Mouse (Mus musculus) forebrain, embryonic 10.5 days (tissue): Measurements from ENCODE around the gene Nfe2l2. TPM values are rescaled to one million over a fixed set of nuclear protein-coding genes. Genes with fewer than 3 reads are reported as not detected.

Experiments used
- DNase-seq: peaks from one replicate; pipeline ENCODE4 v3.0.0-alpha.2; 2017; ENCODE audit warnings: low spot score; ENCODE audit errors: extremely low spot score
- H3K27ac ChIP-seq: fragments of 300-500 bp; sonication (generic); 2 replicates; pipeline ENCODE4 v1.5.1; 2016; ENCODE audit warnings: mild to moderate bottlenecking
- H3K27me3 ChIP-seq: fragments of 300-500 bp; sonication (generic); 2 replicates; pipeline ENCODE4 v1.6.1; 2016; ENCODE audit warnings: mild to moderate bottlenecking; ENCODE audit not compliant: poor library complexity, severe bottlenecking
- H3K36me3 ChIP-seq: fragments of 300-500 bp; sonication (generic); replicated peaks from 2 replicates; pipeline ENCODE4 v1.6.1; 2016; ENCODE audit warnings: mild to moderate bottlenecking, moderate library complexity
- H3K4me1 ChIP-seq: fragments of 300-500 bp; sonication (generic); 2 replicates; pipeline ENCODE4 v1.6.1; 2016
- H3K4me3 ChIP-seq: fragments of 300-500 bp; sonication (generic); 2 replicates; pipeline ENCODE4 v1.5.1; 2016; ENCODE audit warnings: mild to moderate bottlenecking, moderate library complexity
- H3K9me3 ChIP-seq: fragments of 300-500 bp; sonication (generic); 2 replicates; pipeline ENCODE4 v1.6.1; 2016; ENCODE audit warnings: mild to moderate bottlenecking, moderate library complexity
- WGBS: fragments of 180-500 bp; shearing (Covaris S2); methylation state at CpG from one replicate; pipeline ENCODE4 v1.1.7; 2016; 5-methylcytosine and 5-hydroxymethylcytosine counted together
- polyA plus RNA-seq: library from polyadenylated mRNA; unstranded; fragments of >200 nt; fragmentation: Nextera tagmentation; extraction: Ambion mirVana; gene quantifications from 2 replicates; pipeline ENCODE4 v1.2.1, GENCODE M21; 2016

Nfe2l2 gene
- polyA plus RNA-seq, 1 experiment from 2014 or later = 23.8 TPM

DNA sequence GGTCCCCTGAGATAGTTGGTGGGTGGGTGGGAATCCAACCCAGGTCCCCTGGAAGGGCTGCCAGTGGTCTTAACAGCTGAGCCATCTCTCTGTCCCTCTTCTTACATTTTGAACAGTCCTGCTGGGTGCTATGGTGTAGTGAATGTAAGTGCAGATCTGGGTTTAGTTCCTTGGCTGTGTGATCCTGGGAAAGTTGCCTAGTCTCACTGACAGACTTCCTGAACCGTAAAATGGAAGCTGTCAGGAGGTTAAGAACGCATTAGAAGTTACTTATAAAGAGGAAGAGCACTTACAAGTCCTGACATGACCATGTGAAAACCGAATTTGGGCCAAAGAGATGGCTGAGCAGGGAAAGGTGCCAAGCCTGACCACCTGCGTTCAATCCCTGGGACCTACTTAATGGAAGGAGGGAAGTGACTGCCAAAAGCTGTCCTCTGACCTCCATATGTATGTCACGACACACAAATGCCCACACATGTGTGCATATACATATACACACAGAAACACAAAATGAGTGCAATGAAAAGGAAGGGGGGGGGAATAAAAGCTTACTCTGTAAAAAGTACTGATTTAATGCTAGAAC, 20.5 kb upstream of the Nfe2l2 start:
- Histone ChIP-seq H3K27me3 (no peaks in the 10 kb centered on the region), H3K4me3 (no peak overlapping the region), H3K36me3 (no peaks in the 10 kb centered on the region), H3K27ac (no peak overlapping the region), H3K9me3 (no peaks in the 10 kb centered on the region), H3K4me1 (no peaks in the 10 kb centered on the region)
- WGBS = 85% methylated on average over 5 of the region's 5 CpGs
- no peak for DNase-seq

GRCm38 (mm10) chr2:75723481-75723880, 19.0 kb upstream of the Nfe2l2 start:
- Histone ChIP-seq H3K27ac (no peak overlapping the region), H3K9me3 (no peaks in the 10 kb centered on the region), H3K4me1 (no peaks in the 10 kb centered on the region), H3K27me3 (no peaks in the 10 kb centered on the region), H3K4me3 (no peak overlapping the region), H3K36me3 (no peaks in the 10 kb centered on the region)
- DNase-seq = no peak
- 94% methylated on average over 8 of the region's 8 CpGs for WGBS

- H3K27ac ChIP-seq = no peak overlapping the region
- H3K9me3 ChIP-seq = no peaks in the 10 kb centered on the region
- no peaks in the 10 kb centered on the region for H3K27me3 ChIP-seq
- WGBS = 90% methylated on average over 5 of the region's 5 CpGs
- H3K36me3 ChIP-seq = no peaks in the 10 kb centered on the region
- DNase-seq = no peak
- H3K4me3 ChIP-seq = no peak overlapping the region
- H3K4me1 ChIP-seq = no peaks in the 10 kb centered on the region
Observed at GRCm38 (mm10) chr2:75722893-75723292, 18.5 kb upstream of the Nfe2l2 start.

- no peak for DNase-seq
- Histone ChIP-seq H3K4me1 (peaks cover 14% of the 10 kb centered on the region), H3K9me3 (no peaks in the 10 kb centered on the region), H3K27ac (no peak overlapping the region), H3K4me3 (no peak overlapping the region), H3K27me3 (no peaks in the 10 kb centered on the region), H3K36me3 (no peaks in the 10 kb centered on the region)
- WGBS = 88% methylated on average over 11 of the region's 11 CpGs
Observed at GRCm38 (mm10) chr2:75720236-75721027, 16.0 kb upstream of the Nfe2l2 start.

GRCm38 (mm10) chr2:75719331-75719869, 15.0 kb upstream of the Nfe2l2 start:
- Histone ChIP-seq H3K4me3 (no peak overlapping the region), H3K27me3 (no peaks in the 10 kb centered on the region), H3K36me3 (no peaks in the 10 kb centered on the region), H3K27ac (no peak overlapping the region), H3K4me1 (peaks cover 19% of the 10 kb centered on the region), H3K9me3 (no peaks in the 10 kb centered on the region)
- 83% methylated on average over 3 of the region's 3 CpGs for WGBS
- no peak for DNase-seq

DNA sequence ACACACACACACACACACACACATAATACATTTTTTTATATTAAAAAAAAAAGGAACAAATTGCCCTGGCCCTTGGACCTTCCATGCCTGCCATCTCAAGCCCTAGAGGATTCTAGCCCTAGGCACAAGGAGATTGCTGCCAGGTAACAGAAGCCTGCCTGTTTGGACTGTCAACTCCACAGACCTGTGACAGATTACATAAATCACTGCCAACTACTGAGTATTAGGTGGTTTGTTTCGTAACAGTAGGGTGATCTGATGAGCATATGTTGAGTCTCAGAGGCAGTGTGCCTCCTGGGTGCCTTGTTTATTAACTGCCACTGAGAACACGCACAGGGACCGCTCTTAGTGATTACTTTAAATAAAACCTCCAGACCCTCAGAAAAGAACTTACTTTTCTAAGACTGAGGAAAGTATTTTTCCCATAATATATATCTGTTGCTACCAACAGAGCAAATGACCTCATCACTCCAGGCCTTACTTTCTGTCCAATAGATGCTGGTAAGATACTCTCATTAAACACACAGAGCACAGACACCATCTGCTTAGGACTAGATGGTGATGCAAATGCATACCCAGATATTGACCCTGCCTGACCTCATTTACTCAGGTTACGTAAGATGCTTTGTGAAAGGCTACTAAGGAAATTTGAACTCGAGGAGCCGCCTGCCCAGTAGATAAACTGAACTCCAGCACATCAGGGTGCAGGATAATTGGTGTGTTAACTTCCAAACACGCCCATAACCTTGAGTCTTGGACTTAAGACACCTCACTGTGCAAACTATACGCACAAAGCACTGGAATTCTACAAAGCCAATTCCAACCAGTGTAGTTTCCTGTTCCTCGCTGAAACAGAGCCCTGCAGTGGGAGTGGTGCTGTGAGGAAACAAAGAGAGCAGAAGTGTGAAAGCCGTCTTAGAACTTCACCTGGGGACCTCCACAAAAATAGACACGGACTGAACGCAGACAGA, 11.9 kb upstream of the Nfe2l2 start:
- peak overlapping the region; percentile 63 for H3K27ac ChIP-seq
- 56% methylated on average over 12 of the region's 12 CpGs for WGBS
- no peaks in the 10 kb centered on the region for H3K36me3 ChIP-seq
- H3K27me3 ChIP-seq = no peaks in the 10 kb centered on the region
- peaks cover 19% of the 10 kb centered on the region for H3K4me1 ChIP-seq
- no peaks in the 10 kb centered on the region for H3K9me3 ChIP-seq
- H3K4me3 ChIP-seq = no peak overlapping the region
- DNase-seq = no peak

DNA sequence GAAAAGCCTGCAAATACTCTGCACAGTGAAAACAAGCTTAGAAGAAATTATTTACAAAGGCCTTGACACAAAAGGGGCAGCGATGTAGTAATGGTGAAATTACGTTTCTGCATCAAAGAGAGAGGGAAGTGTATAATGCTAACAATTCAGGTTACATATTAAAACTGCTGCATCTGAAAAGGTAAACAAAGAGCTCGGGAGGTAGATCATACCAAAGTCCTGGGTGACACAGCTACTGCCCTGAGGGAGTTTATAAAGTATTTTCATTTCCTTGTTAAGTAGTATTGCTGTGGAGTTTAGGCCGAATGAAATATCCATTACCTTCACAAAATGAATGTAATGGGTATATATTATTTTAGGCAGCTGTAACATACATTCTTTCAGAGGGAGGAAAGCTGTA, 10.3 kb upstream of the Nfe2l2 start:
- no peaks in the 10 kb centered on the region for H3K9me3 ChIP-seq
- WGBS = 80% methylated on average over 4 of the region's 4 CpGs

DNA sequence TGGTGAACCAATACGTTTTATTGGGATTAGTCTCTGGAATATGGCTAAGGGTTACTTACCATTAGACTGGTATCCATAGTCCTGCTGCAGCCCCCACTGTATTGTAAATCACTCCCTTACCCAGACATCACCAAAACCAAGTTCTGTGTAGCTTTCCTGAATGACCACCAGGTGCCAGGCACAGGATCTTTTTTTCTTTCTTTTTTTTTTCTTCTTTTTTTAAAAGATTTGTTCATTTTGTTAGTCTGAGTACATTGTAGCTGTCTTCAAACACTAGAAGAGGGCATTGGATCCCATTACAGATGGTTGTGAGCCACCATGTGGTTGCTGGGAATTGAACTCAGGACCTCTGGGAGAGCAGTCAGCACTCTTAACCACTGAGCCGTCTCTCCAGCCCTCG, 8.6 kb upstream of the Nfe2l2 start:
- H3K4me1 ChIP-seq = peaks cover 22% of the 10 kb centered on the region
- no peak for DNase-seq
- WGBS = 85% methylated on average over 3 of the region's 3 CpGs

More for the DNA sequence above, 10.3 kb upstream of the Nfe2l2 start:
- no peaks in the 10 kb centered on the region for H3K27me3 ChIP-seq
- H3K36me3 ChIP-seq = no peaks in the 10 kb centered on the region
- no peak overlapping the region for H3K27ac ChIP-seq
- no peak for DNase-seq
- peaks cover 19% of the 10 kb centered on the region for H3K4me1 ChIP-seq
- no peak overlapping the region for H3K4me3 ChIP-seq

GRCm38 (mm10) chr2:75707420-75707819, 3.0 kb upstream of the Nfe2l2 start:
- H3K4me1 ChIP-seq = peaks cover 53% of the 10 kb centered on the region
- 31% methylated on average over 1 of the region's 1 CpGs for WGBS
- no peak for DNase-seq
- H3K9me3 ChIP-seq = no peaks in the 10 kb centered on the region
- no peak overlapping the region for H3K27ac ChIP-seq
- no peak overlapping the region for H3K4me3 ChIP-seq
- H3K27me3 ChIP-seq = no peaks in the 10 kb centered on the region
- no peaks in the 10 kb centered on the region for H3K36me3 ChIP-seq

More for the DNA sequence above, 8.6 kb upstream of the Nfe2l2 start:
- Histone ChIP-seq H3K27ac (no peak overlapping the region), H3K27me3 (no peaks in the 10 kb centered on the region), H3K4me3 (no peak overlapping the region), H3K9me3 (no peaks in the 10 kb centered on the region), H3K36me3 (no peaks in the 10 kb centered on the region)

DNA sequence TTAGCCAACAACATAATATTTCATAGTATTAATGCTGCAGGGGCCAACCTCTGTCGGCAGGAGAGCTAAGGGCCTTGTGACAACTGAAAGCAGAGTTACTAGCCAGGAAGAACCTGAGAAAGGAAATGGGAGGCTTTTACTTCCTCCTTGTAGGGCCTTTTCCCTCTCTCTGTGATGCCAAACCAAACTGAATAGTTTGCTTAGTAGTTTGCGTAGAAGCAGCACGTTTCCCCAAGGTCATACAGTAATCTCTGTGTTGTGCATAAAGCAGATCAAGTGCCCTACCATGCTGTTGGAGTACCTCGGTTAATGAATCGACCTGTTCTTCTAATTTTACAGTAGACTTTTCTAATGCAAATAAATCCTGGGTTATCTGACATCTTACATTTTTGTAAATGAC, 2.0 kb upstream of the Nfe2l2 start:
- H3K27me3 ChIP-seq = no peaks in the 10 kb centered on the region
- H3K36me3 ChIP-seq = no peaks in the 10 kb centered on the region
- H3K9me3 ChIP-seq = no peaks in the 10 kb centered on the region
- WGBS = 88% methylated on average over 5 of the region's 5 CpGs
- H3K4me3 ChIP-seq = no peak overlapping the region
- H3K27ac ChIP-seq = 0 out of 2 replicates have a peak overlapping the region, but pooled peaks have one; percentile 41
- DNase-seq = no peak
- peaks cover 62% of the 10 kb centered on the region for H3K4me1 ChIP-seq

DNA sequence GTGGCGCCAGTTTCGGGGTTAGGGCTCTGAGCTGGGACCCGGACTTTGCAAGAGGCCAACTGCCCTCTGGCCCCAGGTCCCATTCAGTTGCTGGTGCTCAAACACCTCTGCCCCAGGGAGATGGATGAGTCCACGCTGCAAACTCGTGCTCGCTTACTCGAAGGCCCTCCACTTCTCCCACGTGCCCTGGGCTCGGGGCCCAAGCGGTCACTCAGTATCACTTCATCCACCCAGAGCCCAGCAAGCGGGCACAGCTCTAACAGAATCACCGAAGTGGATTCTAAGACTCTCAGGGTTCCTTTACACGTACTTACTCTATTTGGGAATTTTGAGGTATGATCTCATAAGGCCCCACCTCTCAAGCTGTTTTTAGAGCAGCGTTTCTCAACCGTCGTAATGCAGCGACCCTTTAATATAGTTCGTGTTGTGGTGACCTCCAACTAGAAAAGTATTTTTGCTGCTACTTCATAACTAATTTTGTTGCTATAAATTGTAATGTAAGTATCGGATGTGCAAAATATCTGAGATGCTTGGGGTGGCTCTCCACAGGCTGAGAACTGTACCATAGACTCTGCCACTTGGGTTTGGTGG, 816 bp upstream of the Nfe2l2 start:
- Histone ChIP-seq H3K9me3 (no peaks in the 10 kb centered on the region), H3K4me3 (peak overlapping the region; percentile 78), H3K4me1 (peaks cover 69% of the 10 kb centered on the region), H3K36me3 (no peaks in the 10 kb centered on the region), H3K27ac (peak overlapping the region; percentile 97), H3K27me3 (no peaks in the 10 kb centered on the region)
- no peak for DNase-seq
- 37% methylated on average over 19 of the region's 19 CpGs for whole genome bisulfite sequencing
